Mouse (Mus musculus) forebrain, embryonic 10.5 days (tissue): Measurements from ENCODE around the gene Asl. TPM values are rescaled to one million over a fixed set of nuclear protein-coding genes. Genes with fewer than 3 reads are reported as not detected.

Experiments
- DNase-seq: peaks from one replicate; pipeline ENCODE4 v3.0.0-alpha.2; 2017; ENCODE audit warnings: low spot score; ENCODE audit errors: extremely low spot score
- H3K27ac ChIP-seq: fragments of 300-500 bp; sonication (generic); 2 replicates; pipeline ENCODE4 v1.5.1; 2016; ENCODE audit warnings: mild to moderate bottlenecking
- H3K27me3 ChIP-seq: fragments of 300-500 bp; sonication (generic); 2 replicates; pipeline ENCODE4 v1.6.1; 2016; ENCODE audit warnings: mild to moderate bottlenecking; ENCODE audit not compliant: poor library complexity, severe bottlenecking
- H3K36me3 ChIP-seq: fragments of 300-500 bp; sonication (generic); replicated peaks from 2 replicates; pipeline ENCODE4 v1.6.1; 2016; ENCODE audit warnings: mild to moderate bottlenecking, moderate library complexity
- H3K4me1 ChIP-seq: fragments of 300-500 bp; sonication (generic); 2 replicates; pipeline ENCODE4 v1.6.1; 2016
- H3K4me3 ChIP-seq: fragments of 300-500 bp; sonication (generic); 2 replicates; pipeline ENCODE4 v1.5.1; 2016; ENCODE audit warnings: mild to moderate bottlenecking, moderate library complexity
- H3K9me3 ChIP-seq: fragments of 300-500 bp; sonication (generic); 2 replicates; pipeline ENCODE4 v1.6.1; 2016; ENCODE audit warnings: mild to moderate bottlenecking, moderate library complexity
- WGBS: fragments of 180-500 bp; shearing (Covaris S2); methylation state at CpG from one replicate; pipeline ENCODE4 v1.1.7; 2016; 5-methylcytosine and 5-hydroxymethylcytosine counted together
- polyA plus RNA-seq: library from polyadenylated mRNA; unstranded; fragments of >200 nt; fragmentation: Nextera tagmentation; extraction: Ambion mirVana; gene quantifications from 2 replicates; pipeline ENCODE4 v1.2.1, GENCODE M21; 2016

The Asl gene
- polyA plus RNA-seq, 1 experiment from 2014 or later, result 33.2 TPM

- Histone ChIP-seq H3K9me3 (peaks cover 17% of the 10 kb centered on the region), H3K4me3 (no peak overlapping the region), H3K27me3 (no peaks in the 10 kb centered on the region), H3K4me1 (peaks cover 6% of the 10 kb centered on the region; the same call in 1 of the 2 replicates), H3K27ac (no peak overlapping the region), H3K36me3 (peaks cover 76% of the 10 kb centered on the region)
- 96% methylated on average over 3 of the region's 3 CpGs for WGBS
- DNase-seq, result no peak
Observed at GRCm38 (mm10) chr5:130015104-130015503, 13.9 kb downstream of the Asl start.

DNA sequence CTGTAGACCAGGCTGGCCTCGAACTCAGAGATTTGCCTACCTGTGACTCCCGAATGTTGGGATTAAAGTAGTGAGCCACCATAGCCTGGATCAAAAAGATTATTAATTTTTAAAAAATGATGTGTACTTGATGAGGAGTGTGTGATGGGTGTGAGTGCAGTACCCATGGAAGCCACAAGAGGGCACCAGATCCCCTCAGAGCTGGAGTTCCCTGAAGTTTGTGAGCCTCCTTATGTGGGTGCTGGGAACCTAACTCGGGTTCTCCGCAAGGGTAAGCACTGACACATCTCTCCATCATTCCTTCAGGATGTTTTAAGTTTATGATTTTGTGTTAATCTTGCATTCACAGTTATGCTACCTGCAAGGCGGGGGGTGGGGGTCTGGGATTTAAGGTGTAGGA is 18.1 kb downstream of the Asl start:
- Histone ChIP-seq H3K9me3 (peaks cover 20% of the 10 kb centered on the region), H3K27ac (no peak overlapping the region), H3K27me3 (no peaks in the 10 kb centered on the region), H3K4me1 (no peaks in the 10 kb centered on the region), H3K36me3 (peaks cover 55% of the 10 kb centered on the region), H3K4me3 (no peak overlapping the region)
- DNase-seq, result no peak
- 94% methylated on average over 5 of the region's 5 CpGs for WGBS

DNA sequence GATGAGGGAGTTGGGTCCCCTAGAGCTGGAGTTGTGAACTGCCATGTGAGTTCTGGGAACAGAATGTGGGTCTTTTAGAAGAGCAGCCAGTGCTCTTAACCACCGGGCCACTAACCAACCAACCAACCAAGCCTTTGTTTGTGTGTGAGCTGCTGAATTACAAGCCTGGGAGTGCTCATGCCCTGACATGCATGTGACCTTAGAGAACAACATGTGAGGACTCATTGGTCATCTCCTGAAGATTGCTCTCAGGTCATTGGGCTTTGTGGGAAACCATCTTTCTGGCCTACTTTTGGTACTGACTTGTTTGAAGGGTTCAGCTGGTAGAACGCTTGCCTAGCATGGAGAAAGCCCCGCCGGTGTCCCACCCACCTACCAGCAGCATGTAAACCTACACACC is 19.3 kb downstream of the Asl start:
- Histone ChIP-seq H3K27ac (no peak overlapping the region), H3K4me1 (no peaks in the 10 kb centered on the region), H3K36me3 (peaks cover 43% of the 10 kb centered on the region), H3K4me3 (no peak overlapping the region), H3K9me3 (peaks cover 32% of the 10 kb centered on the region), H3K27me3 (no peaks in the 10 kb centered on the region)
- WGBS, result 94% methylated on average over 4 of the region's 4 CpGs
- DNase-seq, result no peak

DNA sequence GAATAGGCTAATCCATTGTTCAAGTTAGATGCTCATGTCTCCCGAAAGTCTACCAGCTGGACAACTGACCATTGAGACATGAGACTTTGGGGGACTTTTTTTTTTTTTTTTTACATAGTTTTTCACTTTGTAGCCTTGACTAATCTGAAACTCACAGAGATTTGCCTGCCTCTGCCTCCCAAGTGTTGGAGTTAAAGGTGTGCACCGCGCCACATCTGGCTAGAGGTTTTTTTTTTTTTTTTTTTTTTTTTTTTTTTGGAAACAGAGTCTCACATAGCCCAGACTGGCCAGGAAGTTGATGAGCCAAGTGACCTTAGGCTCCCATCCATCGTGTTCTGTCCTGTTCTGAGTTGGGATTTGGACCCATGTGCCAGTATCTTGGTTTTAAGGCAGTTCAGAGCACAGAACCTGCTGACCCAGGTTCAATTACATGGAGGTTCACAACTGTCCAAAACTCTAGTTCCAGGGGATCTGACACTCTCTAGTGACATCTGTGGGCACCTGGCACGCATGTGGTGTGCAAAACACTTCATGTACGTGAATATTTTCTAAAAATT is 20.9 kb downstream of the Asl start:
- DNase-seq, result no peak
- Histone ChIP-seq H3K4me1 (peaks cover 3% of the 10 kb centered on the region), H3K36me3 (peaks cover 32% of the 10 kb centered on the region), H3K4me3 (no peak overlapping the region), H3K9me3 (peaks cover 39% of the 10 kb centered on the region), H3K27me3 (peaks cover 7% of the 10 kb centered on the region; the same call in 1 of the 2 replicates), H3K27ac (no peak overlapping the region)
- WGBS, result 80% methylated on average over 6 of the region's 6 CpGs

DNA sequence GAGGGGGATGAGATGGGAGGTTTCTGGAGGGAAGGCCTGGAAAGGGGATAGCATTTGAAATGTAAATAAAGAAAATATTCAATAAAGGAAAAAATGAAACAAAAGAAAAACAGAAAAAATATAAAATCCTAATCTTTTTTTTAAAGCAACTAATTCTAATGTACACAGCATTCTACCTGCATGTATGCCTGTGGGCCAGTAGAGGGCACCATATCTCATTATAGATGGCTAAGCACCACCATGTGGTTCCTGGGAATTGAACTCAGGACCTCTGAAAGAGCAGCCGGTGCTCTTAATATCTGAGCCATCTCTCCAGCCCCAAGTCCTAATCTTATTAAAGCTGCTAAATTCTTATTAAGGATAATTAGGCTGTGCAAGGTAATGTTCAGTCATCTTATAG is 21.7 kb downstream of the Asl start:
- Histone ChIP-seq H3K4me1 (peaks cover 11% of the 10 kb centered on the region), H3K27ac (no peak overlapping the region), H3K27me3 (peaks cover 11% of the 10 kb centered on the region), H3K9me3 (peaks cover 39% of the 10 kb centered on the region), H3K4me3 (no peak overlapping the region), H3K36me3 (peaks cover 24% of the 10 kb centered on the region)
- DNase-seq, result no peak
- 80% methylated on average over 1 of the region's 1 CpGs for WGBS

- Histone ChIP-seq H3K27ac (peak overlapping the region; percentile 88), H3K4me1 (peaks cover 22% of the 10 kb centered on the region), H3K4me3 (peak overlapping the region; percentile 67), H3K27me3 (peaks cover 11% of the 10 kb centered on the region), H3K9me3 (peaks cover 21% of the 10 kb centered on the region), H3K36me3 (peaks cover 4% of the 10 kb centered on the region; the same call in 1 of the 2 replicates)
- no peak for DNase-seq
- 72% methylated on average over 7 of the region's 7 CpGs for WGBS
Observed at GRCm38 (mm10) chr5:130003229-130003628, 25.8 kb downstream of the Asl start.

DNA sequence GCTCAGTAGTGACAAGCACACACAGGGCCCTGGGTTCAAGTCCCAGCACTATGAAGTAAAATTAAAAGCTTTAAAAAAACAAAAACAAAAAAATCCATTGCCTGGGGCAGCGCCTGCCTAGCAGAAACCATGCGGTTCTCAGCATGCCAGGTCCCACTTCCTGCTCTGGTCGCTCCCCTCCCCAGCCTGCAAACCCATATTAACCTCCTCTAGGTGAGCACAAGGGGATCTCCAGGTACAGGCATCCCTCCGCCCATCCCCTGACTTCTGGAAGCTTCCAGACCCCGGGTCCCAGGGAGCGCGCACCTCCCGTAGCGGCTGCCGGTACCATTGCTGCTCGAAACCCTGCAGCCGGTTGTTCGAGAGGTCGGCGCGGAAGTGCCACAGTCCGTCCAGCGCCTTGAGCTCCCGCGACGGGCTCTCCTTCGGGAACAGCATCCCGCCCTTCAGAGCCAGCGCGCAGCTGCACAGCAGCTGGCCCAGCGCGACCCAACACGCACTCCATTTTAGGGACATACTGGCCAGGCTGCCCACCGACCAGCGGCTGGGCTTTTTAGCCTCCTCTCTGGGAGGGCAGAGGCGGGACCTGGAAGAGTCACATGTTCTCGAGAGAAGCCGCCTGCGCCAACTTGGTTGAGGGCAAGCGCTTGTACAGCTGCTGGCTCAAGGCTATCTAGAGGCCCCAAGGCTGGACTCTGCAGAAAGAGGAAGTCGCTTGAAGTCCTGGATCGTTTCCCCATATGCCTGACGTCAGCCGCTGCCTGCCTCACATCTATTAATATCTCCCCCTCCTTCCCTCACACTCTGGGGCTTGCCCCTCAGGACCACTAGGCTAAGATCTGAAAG is 26.5 kb downstream of the Asl start, which contains the start of gene Gusb:
TSS of gene Gusb (minus strand) at position 749 of the 846 bp plus-strand sequence.
- Histone ChIP-seq H3K27me3 (peaks cover 11% of the 10 kb centered on the region), H3K4me1 (peaks cover 22% of the 10 kb centered on the region), H3K36me3 (peaks cover 9% of the 10 kb centered on the region), H3K27ac (peak within 1 kb of the TSS; percentile 88), H3K4me3 (peak within 1 kb of the TSS; percentile 67), H3K9me3 (peaks cover 21% of the 10 kb centered on the region)
- 2% methylated on average over 39 of the region's 39 CpGs for WGBS
- DNase-seq, result peak; percentile 73

DNA sequence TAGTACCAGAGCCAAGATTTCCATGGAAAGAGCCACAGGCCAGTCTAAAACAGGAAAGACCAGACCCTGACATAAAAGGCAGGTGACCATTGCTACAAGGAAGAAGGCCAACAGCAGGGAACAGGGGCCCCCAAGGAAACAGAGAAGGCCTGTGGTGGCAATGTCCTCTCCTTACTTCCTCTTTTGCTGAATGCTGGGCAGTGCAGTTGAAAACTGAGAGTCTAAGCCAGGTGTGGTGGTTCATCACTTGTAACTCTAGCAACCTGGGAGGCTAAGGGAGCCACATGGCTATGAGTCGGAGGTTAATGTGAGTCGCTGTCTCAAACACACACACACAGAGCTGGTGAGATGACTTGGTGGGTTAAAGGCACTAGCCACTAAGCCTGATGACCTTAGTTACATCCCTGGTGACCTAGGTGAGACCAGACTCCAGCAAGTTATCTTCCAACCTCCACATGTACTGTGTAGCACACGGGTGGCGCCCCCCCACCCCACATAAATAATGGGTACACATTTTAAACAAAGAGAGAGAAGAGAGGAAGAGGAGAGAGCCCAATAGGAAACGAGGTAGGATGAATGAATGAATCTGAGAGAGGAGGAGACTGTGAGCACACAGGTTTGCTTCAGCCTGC is 27.6 kb downstream of the Asl start:
- 77% methylated on average over 5 of the region's 5 CpGs for WGBS
- DNase-seq, result no peak
- peak overlapping the region; percentile 67 for H3K4me3 ChIP-seq
- peaks cover 10% of the 10 kb centered on the region for H3K36me3 ChIP-seq
- H3K27ac ChIP-seq, result peak overlapping the region; percentile 88; the same call in 1 of the 2 replicates
- H3K9me3 ChIP-seq, result peaks cover 21% of the 10 kb centered on the region
- peaks cover 11% of the 10 kb centered on the region for H3K27me3 ChIP-seq
- H3K4me1 ChIP-seq, result peaks cover 22% of the 10 kb centered on the region

- H3K27me3 ChIP-seq, result peaks cover 11% of the 10 kb centered on the region
- H3K36me3 ChIP-seq, result peaks cover 10% of the 10 kb centered on the region
- H3K9me3 ChIP-seq, result peaks cover 17% of the 10 kb centered on the region
- 94% methylated on average over 12 of the region's 12 CpGs for WGBS
- H3K4me1 ChIP-seq, result peaks cover 22% of the 10 kb centered on the region
- no peak for DNase-seq
- H3K4me3 ChIP-seq, result no peak overlapping the region
- no peak overlapping the region for H3K27ac ChIP-seq
Observed at GRCm38 (mm10) chr5:130000735-130001134, 28.3 kb downstream of the Asl start.

GRCm38 (mm10) chr5:129999097-129999496 is 29.9 kb downstream of the Asl start:
- DNase-seq, result peak; percentile 36
- peaks cover 15% of the 10 kb centered on the region for H3K36me3 ChIP-seq
- peaks cover 11% of the 10 kb centered on the region for H3K27me3 ChIP-seq
- peaks cover 22% of the 10 kb centered on the region for H3K4me1 ChIP-seq
- 45% methylated on average over 4 of the region's 4 CpGs for WGBS
- peaks cover under 1% of the 10 kb centered on the region; the same call in 1 of the 2 replicates for H3K9me3 ChIP-seq
- H3K4me3 ChIP-seq, result no peak overlapping the region
- H3K27ac ChIP-seq, result no peak overlapping the region

DNA sequence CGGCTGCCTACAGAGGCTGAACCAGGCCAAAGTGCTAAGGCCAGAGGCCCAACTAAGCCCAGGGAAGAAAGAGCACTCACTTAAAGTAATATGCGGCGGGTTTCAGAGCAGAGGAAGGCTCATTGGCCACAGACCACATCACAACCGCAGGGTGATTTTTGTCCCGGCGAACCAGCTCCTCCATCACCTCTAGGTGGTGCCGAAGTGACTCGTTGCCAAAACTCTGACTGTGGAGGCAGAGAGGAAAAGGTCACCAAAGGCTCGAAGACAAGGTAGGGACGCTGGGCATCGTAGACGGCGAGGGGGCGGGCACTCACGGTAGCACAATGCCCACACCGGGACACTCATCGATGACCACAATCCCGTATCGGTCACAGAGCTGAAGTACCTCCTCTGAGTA is 31.3 kb downstream of the Asl start:
- Histone ChIP-seq H3K27ac (no peak overlapping the region), H3K9me3 (no peaks in the 10 kb centered on the region), H3K27me3 (no peaks in the 10 kb centered on the region), H3K4me1 (peaks cover 15% of the 10 kb centered on the region), H3K36me3 (peaks cover 21% of the 10 kb centered on the region), H3K4me3 (no peak overlapping the region)
- 75% methylated on average over 19 of the region's 19 CpGs for WGBS
- no peak for DNase-seq

DNA sequence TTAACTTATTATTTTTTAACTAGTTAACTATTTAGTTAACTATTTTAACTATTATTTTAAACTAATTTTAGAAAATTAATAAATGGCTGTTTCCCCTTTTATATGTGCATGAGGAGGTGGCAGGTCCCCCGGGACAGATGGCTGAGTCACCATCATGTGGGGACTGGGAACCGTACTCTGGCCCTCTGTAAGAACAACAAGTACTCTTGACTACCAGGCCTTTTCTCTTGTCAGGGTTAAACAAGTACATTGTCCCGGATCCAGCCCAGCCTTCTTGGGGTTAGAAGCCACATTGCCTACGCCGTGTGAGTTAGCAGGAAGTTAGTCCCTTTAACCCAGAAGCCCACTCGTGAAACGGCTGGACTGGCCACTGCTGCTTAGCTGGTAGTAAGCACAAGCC is 34.1 kb downstream of the Asl start:
- Histone ChIP-seq H3K27me3 (no peaks in the 10 kb centered on the region), H3K4me1 (no peaks in the 10 kb centered on the region), H3K4me3 (no peak overlapping the region), H3K27ac (no peak overlapping the region), H3K36me3 (peaks cover 26% of the 10 kb centered on the region), H3K9me3 (no peaks in the 10 kb centered on the region)
- DNase-seq, result no peak
- 91% methylated on average over 7 of the region's 7 CpGs for WGBS

DNA sequence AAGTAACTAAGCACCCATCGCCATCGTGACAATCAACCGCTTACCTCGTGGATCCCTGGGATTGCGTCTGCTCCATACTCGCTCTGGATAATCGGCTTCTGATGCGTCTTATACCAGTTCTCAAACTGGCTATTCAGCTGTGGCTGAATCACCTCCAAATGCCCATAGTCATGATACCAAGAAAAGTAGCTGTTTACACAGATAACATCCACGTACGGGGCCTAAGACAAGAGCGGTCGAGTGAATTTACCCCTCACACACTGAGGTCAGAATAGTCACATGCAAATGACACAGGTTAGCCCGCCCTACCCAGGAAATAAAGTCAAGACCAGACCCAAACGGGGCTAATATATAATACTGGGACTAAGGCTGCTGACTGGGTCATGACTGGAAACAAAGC is 35.7 kb downstream of the Asl start:
- WGBS, result 93% methylated on average over 14 of the region's 14 CpGs

More for the DNA sequence above, 35.7 kb downstream of the Asl start:
- Histone ChIP-seq H3K36me3 (peaks cover 42% of the 10 kb centered on the region), H3K4me1 (no peaks in the 10 kb centered on the region), H3K9me3 (no peaks in the 10 kb centered on the region), H3K4me3 (no peak overlapping the region), H3K27me3 (no peaks in the 10 kb centered on the region), H3K27ac (no peak overlapping the region)
- no peak for DNase-seq
